Mouse (Mus musculus): ENCODE results near the gene Fzd9. TPM values are rescaled to one million over a fixed set of nuclear protein-coding genes. Genes with fewer than 3 reads are reported as not detected.
A peak's percentile ranks its signal among the peaks of the same experiment; 100 is the strongest.
"Not testable (repeated sequence)": the region's sequence is repeated elsewhere in the genome, so short reads cannot be mapped to it uniquely, and the experiment has no call there.

The Fzd9 gene
- polyA plus RNA-seq, 1 experiment from 2014 or later, result 3.3 TPM

GRCm38 (mm10) chr5:135243166-135243565, 7.9 kb downstream of the Fzd9 start:
- peaks cover under 1% of the 10 kb centered on the region; the same call in 1 of the 2 replicates for H3K4me1 ChIP-seq
- no peak overlapping the region for H3K4me3 ChIP-seq
- WGBS, result 89% methylated on average over 1 of the region's 1 CpGs
- H3K27ac ChIP-seq (replicated peaks), result no peak overlapping the region
- peaks cover 2% of the 10 kb centered on the region; the same call in 1 of the 2 replicates for H3K27me3 ChIP-seq (replicated peaks; ENCODE audit: low read depth, poor library complexity, severe bottlenecking)
- no peaks in the 10 kb centered on the region for H3K9me3 ChIP-seq
- no peak for DNase-seq (ENCODE audit: low spot score)
- H3K36me3 ChIP-seq (replicated peaks), result peaks cover 94% of the 10 kb centered on the region

GRCm38 (mm10) chr5:135242608-135243007, 8.4 kb downstream of the Fzd9 start:
- H3K36me3 ChIP-seq (replicated peaks), result peaks cover 99% of the 10 kb centered on the region
- no peaks in the 10 kb centered on the region for H3K9me3 ChIP-seq
- 90% methylated on average over 3 of the region's 3 CpGs for WGBS
- no peak for DNase-seq (ENCODE audit: low spot score)
- no peaks in the 10 kb centered on the region for H3K4me1 ChIP-seq
- H3K27me3 ChIP-seq (replicated peaks; ENCODE audit: low read depth, poor library complexity, severe bottlenecking), result no peaks in the 10 kb centered on the region
- no peak overlapping the region for H3K27ac ChIP-seq (replicated peaks)
- H3K4me3 ChIP-seq, result no peak overlapping the region

- Histone ChIP-seq H3K27me3 (replicated peaks; ENCODE audit: low read depth, poor library complexity, severe bottlenecking) (no peaks in the 10 kb centered on the region), H3K36me3 (replicated peaks) (peaks cover 100% of the 10 kb centered on the region), H3K4me1 (no peaks in the 10 kb centered on the region), H3K9me3 (no peaks in the 10 kb centered on the region), H3K27ac (replicated peaks) (no peak overlapping the region), H3K4me3 (no peak overlapping the region)
- DNase-seq (ENCODE audit: low spot score), result no peak
- WGBS, result 78% methylated on average over 12 of the region's 12 CpGs
These were observed 8.9 kb downstream of the Fzd9 start for GRCm38 (mm10) chr5:135242136-135242535.

GRCm38 (mm10) chr5:135241474-135241873, 9.6 kb downstream of the Fzd9 start:
- H3K4me3 ChIP-seq, result no peak overlapping the region
- WGBS, result 74% methylated on average over 1 of the region's 1 CpGs
- H3K9me3 ChIP-seq, result no peaks in the 10 kb centered on the region
- H3K27me3 ChIP-seq (replicated peaks; ENCODE audit: low read depth, poor library complexity, severe bottlenecking), result no peaks in the 10 kb centered on the region
- H3K36me3 ChIP-seq (replicated peaks), result peaks cover 100% of the 10 kb centered on the region
- no peak for DNase-seq (ENCODE audit: low spot score)
- no peaks in the 10 kb centered on the region for H3K4me1 ChIP-seq
- H3K27ac ChIP-seq (replicated peaks), result no peak overlapping the region

- no peak overlapping the region for H3K27ac ChIP-seq (replicated peaks)
- no peaks in the 10 kb centered on the region for H3K27me3 ChIP-seq (replicated peaks; ENCODE audit: low read depth, poor library complexity, severe bottlenecking)
- no peak for DNase-seq (ENCODE audit: low spot score)
- WGBS, result 89% methylated on average over 2 of the region's 2 CpGs
- H3K9me3 ChIP-seq, result no peaks in the 10 kb centered on the region
- H3K4me1 ChIP-seq, result no peaks in the 10 kb centered on the region
- no peak overlapping the region for H3K4me3 ChIP-seq
- peaks cover 100% of the 10 kb centered on the region for H3K36me3 ChIP-seq (replicated peaks)
These were observed 12.2 kb downstream of the Fzd9 start for GRCm38 (mm10) chr5:135238832-135239231.

GRCm38 (mm10) chr5:135236571-135236970, 14.5 kb downstream of the Fzd9 start:
- H3K4me1 ChIP-seq, result no peaks in the 10 kb centered on the region
- H3K27ac ChIP-seq (replicated peaks), result no peak overlapping the region
- WGBS, result 57% methylated on average over 2 of the region's 2 CpGs
- H3K4me3 ChIP-seq, result no peak overlapping the region
- DNase-seq (ENCODE audit: low spot score), result peak; percentile 69
- H3K9me3 ChIP-seq, result no peaks in the 10 kb centered on the region
- peaks cover 100% of the 10 kb centered on the region for H3K36me3 ChIP-seq (replicated peaks)
- H3K27me3 ChIP-seq (replicated peaks; ENCODE audit: low read depth, poor library complexity, severe bottlenecking), result no peaks in the 10 kb centered on the region

GRCm38 (mm10) chr5:135233166-135233920, 17.7 kb downstream of the Fzd9 start:
- Histone ChIP-seq H3K27ac (replicated peaks) (no peak overlapping the region), H3K36me3 (replicated peaks) (peaks cover 98% of the 10 kb centered on the region), H3K4me1 (no peaks in the 10 kb centered on the region), H3K27me3 (replicated peaks; ENCODE audit: low read depth, poor library complexity, severe bottlenecking) (no peaks in the 10 kb centered on the region), H3K4me3 (no peak overlapping the region), H3K9me3 (no peaks in the 10 kb centered on the region)
- 90% methylated on average over 8 of the region's 8 CpGs for WGBS
- no peak for DNase-seq (ENCODE audit: low spot score)

- Histone ChIP-seq H3K36me3 (replicated peaks) (peaks cover 98% of the 10 kb centered on the region), H3K4me1 (no peaks in the 10 kb centered on the region), H3K27me3 (replicated peaks; ENCODE audit: low read depth, poor library complexity, severe bottlenecking) (no peaks in the 10 kb centered on the region), H3K27ac (replicated peaks) (no peak overlapping the region), H3K4me3 (no peak overlapping the region), H3K9me3 (no peaks in the 10 kb centered on the region)
- 90% methylated on average over 4 of the region's 4 CpGs for WGBS
- no peak for DNase-seq (ENCODE audit: low spot score)
These were observed 20.8 kb downstream of the Fzd9 start for GRCm38 (mm10) chr5:135230186-135230585.

- H3K4me3 ChIP-seq; H3K27me3 ChIP-seq (replicated peaks; ENCODE audit: low read depth, poor library complexity, severe bottlenecking); H3K9me3 ChIP-seq; H3K4me1 ChIP-seq; H3K27ac ChIP-seq (replicated peaks); DNase-seq (ENCODE audit: low spot score): not testable (repeated sequence)
- H3K36me3 ChIP-seq (replicated peaks), result peaks cover 99% of the 10 kb centered on the region
- 96% methylated on average over 4 of the region's 4 CpGs for WGBS
These were observed 25.2 kb downstream of the Fzd9 start for GRCm38 (mm10) chr5:135225879-135226278.

- WGBS, result 92% methylated on average over 3 of the region's 3 CpGs
- H3K4me3 ChIP-seq, result no peak overlapping the region
- H3K4me1 ChIP-seq, result no peaks in the 10 kb centered on the region
- no peaks in the 10 kb centered on the region for H3K27me3 ChIP-seq (replicated peaks; ENCODE audit: low read depth, poor library complexity, severe bottlenecking)
- no peak overlapping the region for H3K27ac ChIP-seq (replicated peaks)
- no peak for DNase-seq (ENCODE audit: low spot score)
- peaks cover 100% of the 10 kb centered on the region for H3K36me3 ChIP-seq (replicated peaks)
- no peaks in the 10 kb centered on the region for H3K9me3 ChIP-seq
These were observed 26.9 kb downstream of the Fzd9 start for GRCm38 (mm10) chr5:135224169-135224568.

GRCm38 (mm10) chr5:135222066-135222465, 29.0 kb downstream of the Fzd9 start:
- Histone ChIP-seq H3K27ac (replicated peaks) (no peak overlapping the region), H3K4me1 (no peaks in the 10 kb centered on the region), H3K36me3 (replicated peaks) (peaks cover 100% of the 10 kb centered on the region), H3K9me3 (no peaks in the 10 kb centered on the region), H3K27me3 (replicated peaks; ENCODE audit: low read depth, poor library complexity, severe bottlenecking) (no peaks in the 10 kb centered on the region), H3K4me3 (no peak overlapping the region)
- 94% methylated on average over 7 of the region's 7 CpGs for WGBS
- no peak for DNase-seq (ENCODE audit: low spot score)

GRCm38 (mm10) chr5:135220941-135221340, 30.1 kb downstream of the Fzd9 start:
- Histone ChIP-seq H3K27ac (replicated peaks) (no peak overlapping the region), H3K27me3 (replicated peaks; ENCODE audit: low read depth, poor library complexity, severe bottlenecking) (no peaks in the 10 kb centered on the region), H3K4me1 (no peaks in the 10 kb centered on the region), H3K4me3 (no peak overlapping the region), H3K9me3 (no peaks in the 10 kb centered on the region), H3K36me3 (replicated peaks) (peaks cover 100% of the 10 kb centered on the region)
- DNase-seq (ENCODE audit: low spot score), result no peak

GRCm38 (mm10) chr5:135216871-135217270, 34.2 kb downstream of the Fzd9 start:
- no peak overlapping the region for H3K4me3 ChIP-seq
- H3K36me3 ChIP-seq (replicated peaks), result peaks cover 100% of the 10 kb centered on the region
- DNase-seq (ENCODE audit: low spot score), result no peak
- H3K27me3 ChIP-seq (replicated peaks; ENCODE audit: low read depth, poor library complexity, severe bottlenecking), result no peaks in the 10 kb centered on the region
- 96% methylated on average over 6 of the region's 6 CpGs for WGBS
- H3K27ac ChIP-seq (replicated peaks), result no peak overlapping the region
- H3K4me1 ChIP-seq, result no peaks in the 10 kb centered on the region
- no peaks in the 10 kb centered on the region for H3K9me3 ChIP-seq
